Mouse (Mus musculus) kidney, adult 2 months (tissue): Measurements from ENCODE around the gene Pla2g4c. TPM values are rescaled to one million over a fixed set of nuclear protein-coding genes. Genes with fewer than 3 reads are reported as not detected.

Experiments
- DNase-seq: peaks from one replicate; pipeline ENCODE4 v3.0.0; 2021
- H3K27ac ChIP-seq: fragments of 200-500 bp; 2 replicates; pipeline ENCODE4 v1.5.1; 2012; ENCODE audit warnings: low read depth, low read length, control low read depth, inconsistent platforms; ENCODE audit not compliant: insufficient read depth
- H3K27me3 ChIP-seq: fragments of 200-500 bp; replicated peaks from 2 replicates; pipeline ENCODE4 v1.6.1; 2012; ENCODE audit warnings: mild to moderate bottlenecking, moderate library complexity, low read length, inconsistent platforms; ENCODE audit not compliant: control insufficient read depth, insufficient read depth
- H3K36me3 ChIP-seq: fragments of 200-500 bp; 2 replicates; pipeline ENCODE4 v1.6.1; 2012; ENCODE audit warnings: mild to moderate bottlenecking, moderate library complexity, low read length, inconsistent platforms; ENCODE audit not compliant: control insufficient read depth, insufficient read depth
- H3K4me1 ChIP-seq: fragments of 200-500 bp; 2 replicates; pipeline ENCODE4 v1.6.1; 2011; ENCODE audit warnings: low read length; ENCODE audit not compliant: control insufficient read depth, insufficient read depth
- H3K4me3 ChIP-seq: fragments of 200-500 bp; 2 replicates; pipeline ENCODE4 v1.5.1; 2011; ENCODE audit warnings: mild to moderate bottlenecking, low read depth, low read length, control low read depth; ENCODE audit not compliant: insufficient read depth
- CTCF ChIP-seq: fragments of 200-500 bp; conservative IDR thresholded peaks from 2 replicates; pipeline ENCODE4 v1.5.1; 2011; ENCODE audit warnings: low read depth, mild to moderate bottlenecking, control low read depth, low read length, moderate library complexity, mixed read lengths; ENCODE audit not compliant: insufficient read depth, insufficient read length
- POLR2A ChIP-seq: fragments of 200-500 bp; IDR thresholded peaks from one replicate; pipeline ENCODE4 v1.6.1; 2011; ENCODE audit warnings: low read depth, low read length, control low read depth
- WGBS: fragments of 180-500 bp; shearing (Covaris S2); methylation state at CpG from one replicate; pipeline ENCODE4 v1.1.7; 2018; 5-methylcytosine and 5-hydroxymethylcytosine counted together
- polyA plus RNA-seq: library from polyadenylated mRNA; depleted of rRNA; stranded (reverse); fragments of >200 nt; gene quantifications from 2 replicates; pipeline ENCODE4 v1.2.3, GENCODE M21; 2012

Pla2g4c gene
- polyA plus RNA-seq, 1 experiment: 0.03 TPM

DNA sequence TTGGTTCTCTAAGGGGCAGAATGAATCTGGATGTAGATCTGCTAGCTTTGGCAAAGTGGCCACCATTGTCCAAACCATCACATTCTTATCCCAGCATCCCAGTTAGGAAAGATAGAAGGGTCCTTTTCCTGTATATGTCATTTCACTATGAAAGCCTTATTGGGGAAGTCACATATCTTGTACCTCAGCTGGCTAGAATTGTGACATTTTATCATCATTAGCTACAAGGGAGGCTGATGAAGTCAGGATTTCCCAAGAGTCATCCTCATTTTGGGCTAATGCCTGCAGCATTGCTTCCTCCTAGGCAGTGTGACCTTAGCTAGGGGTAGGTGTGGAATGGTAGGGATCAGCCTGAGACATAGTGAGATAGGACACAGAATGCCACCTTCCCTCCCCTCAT lies 21.1 kb upstream of the Pla2g4c start:
- DNase-seq: no peak
- H3K36me3 ChIP-seq: no peaks in the 10 kb centered on the region
- no peaks in the 10 kb centered on the region for H3K27me3 ChIP-seq
- H3K4me3 ChIP-seq: no peak overlapping the region
- TF ChIP-seq CTCF (no peak), POLR2A (no peak)
- H3K27ac ChIP-seq: no peak overlapping the region
- no peaks in the 10 kb centered on the region for H3K4me1 ChIP-seq

DNA sequence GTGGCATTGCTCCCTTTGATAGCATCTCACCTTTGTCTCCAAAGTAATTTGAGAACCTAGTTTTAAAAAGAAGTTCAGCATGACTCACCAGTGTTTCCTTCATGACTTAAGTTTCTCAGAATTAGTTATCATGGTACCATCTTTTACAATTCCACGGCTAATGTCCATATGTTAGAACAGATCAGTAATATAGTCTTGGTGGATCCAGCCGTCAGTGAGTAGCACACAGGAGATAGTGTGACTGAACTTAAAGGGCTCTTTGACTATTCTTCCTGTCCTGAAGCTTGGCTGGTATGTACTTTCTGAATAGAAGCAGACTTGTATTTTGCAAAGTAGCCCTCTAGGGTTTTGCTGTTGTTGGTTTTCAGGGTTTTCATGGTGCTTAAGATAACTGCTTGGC lies 15.0 kb upstream of the Pla2g4c start:
- no peak for DNase-seq
- H3K27ac ChIP-seq: no peak overlapping the region
- TF ChIP-seq POLR2A: no peak
- no peak for TF ChIP-seq CTCF
- no peak overlapping the region for H3K4me3 ChIP-seq
- H3K27me3 ChIP-seq: no peaks in the 10 kb centered on the region
- 91% methylated on average over 2 of the region's 2 CpGs for WGBS
- no peaks in the 10 kb centered on the region for H3K36me3 ChIP-seq
- no peaks in the 10 kb centered on the region for H3K4me1 ChIP-seq

DNA sequence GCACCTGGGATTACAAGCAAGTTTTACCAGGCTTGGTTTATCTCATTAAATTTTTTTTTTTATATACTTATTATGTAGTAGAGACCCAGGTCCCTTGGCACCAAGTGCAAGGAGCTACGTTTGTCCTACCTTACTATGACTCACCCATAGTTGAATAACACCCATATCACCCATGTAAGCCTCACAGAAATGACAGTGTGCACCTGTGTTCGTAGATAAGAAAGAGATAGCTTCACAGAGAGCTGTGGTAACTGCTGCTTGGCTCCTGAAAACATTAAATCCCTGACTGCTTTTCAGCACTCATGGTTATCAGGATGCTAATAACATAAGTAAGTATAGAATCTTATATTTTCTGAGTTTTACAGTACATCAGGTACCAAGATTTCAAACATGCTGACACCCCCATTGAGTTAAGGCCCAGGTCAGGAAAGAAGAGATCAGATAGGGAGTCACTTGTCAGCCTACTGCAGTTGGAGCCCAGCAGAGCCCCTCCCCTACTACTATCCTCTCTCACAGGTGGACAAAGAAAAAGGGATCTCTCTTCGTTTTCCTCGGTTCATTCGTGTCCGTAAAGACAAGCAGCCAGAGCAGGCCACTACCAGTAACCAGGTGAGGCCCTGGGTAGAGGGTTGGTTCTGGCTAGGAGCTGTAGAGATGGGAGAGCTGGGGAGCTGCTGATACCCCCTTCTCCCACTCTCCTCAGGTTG lies 13.8 kb upstream of the Pla2g4c start:
- Histone ChIP-seq H3K4me1 (peaks cover 3% of the 10 kb centered on the region; the same call in 1 of the 2 replicates), H3K27me3 (no peaks in the 10 kb centered on the region), H3K4me3 (no peak overlapping the region), H3K36me3 (no peaks in the 10 kb centered on the region), H3K27ac (no peak overlapping the region)
- WGBS: 93% methylated on average over 6 of the region's 6 CpGs
- TF ChIP-seq CTCF: no peak
- no peak for TF ChIP-seq POLR2A
- DNase-seq: no peak

DNA sequence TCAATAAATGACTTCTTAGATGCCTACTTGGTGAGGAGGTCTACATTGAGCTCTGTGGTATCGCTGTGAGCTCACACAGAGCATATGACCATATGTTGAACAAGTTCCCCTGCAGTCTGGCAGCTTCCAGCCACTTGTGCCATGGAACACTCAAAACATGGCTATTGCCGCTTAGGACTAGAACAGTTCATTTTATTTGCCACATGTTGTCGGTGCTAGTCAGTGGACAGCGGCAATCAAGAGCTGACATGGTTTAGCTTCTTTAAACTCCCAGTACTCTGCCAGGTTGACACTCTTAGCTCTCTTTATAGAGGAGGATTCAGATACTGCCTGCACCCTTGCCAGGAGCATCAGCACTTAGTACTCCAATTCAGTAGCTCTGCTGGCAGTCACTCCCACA lies 13.1 kb upstream of the Pla2g4c start:
- no peaks in the 10 kb centered on the region for H3K27me3 ChIP-seq
- DNase-seq: no peak
- no peak overlapping the region for H3K4me3 ChIP-seq
- H3K4me1 ChIP-seq: peaks cover 3% of the 10 kb centered on the region; the same call in 1 of the 2 replicates
- WGBS: 97% methylated on average over 4 of the region's 4 CpGs
- H3K27ac ChIP-seq: no peak overlapping the region
- H3K36me3 ChIP-seq: no peaks in the 10 kb centered on the region
- TF ChIP-seq CTCF (no peak), POLR2A (no peak)

DNA sequence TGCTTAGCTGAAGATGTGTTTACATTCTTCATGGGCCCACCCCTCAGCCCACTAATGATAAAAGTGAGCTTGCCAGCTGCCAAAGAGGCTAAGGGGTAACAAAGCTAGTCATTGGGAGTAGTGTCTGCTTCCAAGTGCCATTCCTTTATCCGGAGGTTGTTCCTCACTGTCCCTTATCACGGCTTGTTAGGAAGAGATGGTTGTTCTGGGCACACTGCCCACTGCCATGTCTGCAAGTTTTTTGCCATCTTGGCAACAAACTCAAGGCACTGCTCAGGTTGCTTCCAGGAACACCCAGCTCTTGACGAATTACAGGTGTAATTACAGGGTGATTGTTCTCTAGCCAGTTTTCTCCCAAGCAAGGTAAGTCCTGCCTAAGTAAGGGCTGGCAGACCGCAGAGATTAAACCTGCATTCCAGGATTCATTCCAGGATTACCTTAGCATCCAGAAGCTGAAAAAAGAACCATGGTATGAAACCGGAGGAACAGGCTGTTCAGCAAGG lies 10.3 kb upstream of the Pla2g4c start:
- H3K27ac ChIP-seq: no peak overlapping the region
- no peaks in the 10 kb centered on the region for H3K27me3 ChIP-seq
- TF ChIP-seq POLR2A (no peak), CTCF (no peak)
- peak; percentile 39 for DNase-seq
- 38% methylated on average over 5 of the region's 5 CpGs for WGBS
- no peaks in the 10 kb centered on the region for H3K36me3 ChIP-seq
- H3K4me1 ChIP-seq: peaks cover 3% of the 10 kb centered on the region; the same call in 1 of the 2 replicates
- no peak overlapping the region for H3K4me3 ChIP-seq

DNA sequence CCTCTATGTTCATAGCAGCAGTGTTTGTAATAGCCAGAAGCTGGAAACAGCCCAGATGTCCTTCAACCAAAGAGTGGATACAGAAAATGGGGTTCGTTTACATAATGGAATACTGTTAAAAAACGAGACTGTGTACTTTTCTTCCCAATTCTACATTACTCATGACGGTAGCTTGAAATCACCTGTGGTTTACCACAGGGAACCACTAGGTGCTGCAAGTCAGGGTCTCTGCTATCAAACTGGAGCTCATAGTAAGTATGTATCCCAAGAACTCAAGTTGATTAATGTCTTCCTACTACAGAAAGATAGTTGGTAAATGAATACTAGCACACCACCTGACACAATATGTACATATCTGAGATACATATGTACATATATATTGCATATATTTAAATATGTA lies 3.0 kb upstream of the Pla2g4c start:
- DNase-seq: no peak
- Histone ChIP-seq H3K36me3 (no peaks in the 10 kb centered on the region), H3K4me3 (no peak overlapping the region), H3K4me1 (no peaks in the 10 kb centered on the region), H3K27ac (no peak overlapping the region), H3K27me3 (no peaks in the 10 kb centered on the region)
- TF ChIP-seq CTCF: no peak
- no peak for TF ChIP-seq POLR2A
- WGBS: 91% methylated on average over 3 of the region's 3 CpGs

DNA sequence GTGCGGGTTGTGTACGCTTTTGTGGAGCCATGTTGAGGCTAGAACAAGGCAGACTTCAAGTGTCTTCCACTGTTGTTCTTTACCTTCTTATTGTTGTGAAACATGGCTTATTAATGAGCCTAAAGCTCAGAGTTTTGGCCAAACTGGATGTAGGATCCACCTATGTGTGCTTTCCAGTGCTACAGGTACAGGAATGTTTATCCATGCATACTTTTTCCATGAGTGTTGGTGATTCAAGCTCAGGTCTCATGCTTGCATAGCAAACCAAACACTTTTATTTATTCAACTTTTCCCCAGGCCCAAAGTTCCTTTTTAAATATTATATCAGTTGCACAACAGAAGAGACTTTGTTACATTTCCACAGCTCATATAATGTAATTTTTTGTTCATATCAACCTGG lies 6.1 kb downstream of the Pla2g4c start:
- H3K27ac ChIP-seq: no peak overlapping the region
- no peak for TF ChIP-seq CTCF
- no peak for TF ChIP-seq POLR2A
- no peak for DNase-seq
- 94% methylated on average over 2 of the region's 2 CpGs for WGBS
- H3K4me3 ChIP-seq: no peak overlapping the region
- no peaks in the 10 kb centered on the region for H3K4me1 ChIP-seq
- no peaks in the 10 kb centered on the region for H3K27me3 ChIP-seq
- H3K36me3 ChIP-seq: no peaks in the 10 kb centered on the region
